18 mouse cellular contexts compared by ENCODE assay signal in genomic region chr16:85092183-85092582, GRCm38 (mm10).
A peak's percentile ranks its signal among the peaks of the same experiment; 100 is the strongest.
DNase-seq lines count a peak whose midpoint lies in the region; ATAC-seq lines count a peak whose summit lies in the region.
"Had no signal": no experiment of that assay in that cellular context is flagged by ENCODE, and none has a peak within 500 bp of the region (broad histone marks: within the 10 kb centered on the region; RNA-seq: fewer than 3 reads in every experiment).

No protein-coding gene starts in this region.

- 62% methylated on average over 1 of the region's 1 CpGs for WGBS in kidney, embryonic 15.5 days
- 44% methylated on average over 1 of the region's 1 CpGs for WGBS in midbrain, embryonic 15.5 days
- 69% methylated on average over 1 of the region's 1 CpGs for WGBS in midbrain, embryonic 11.5 days
- 22% methylated on average over 1 of the region's 1 CpGs for WGBS in forebrain, embryonic 16.5 days

- H3K4me1 ChIP-seq in kidney, embryonic 15.5 days: peaks cover 41% of the 10 kb centered on the region
- H3K4me1 ChIP-seq in midbrain, embryonic 15.5 days: peaks cover 54% of the 10 kb centered on the region
- H3K4me1 ChIP-seq in midbrain, embryonic 11.5 days (ENCODE audit: control insufficient read depth, insufficient read depth, low read length): peaks cover 37% of the 10 kb centered on the region
- peaks cover 75% of the 10 kb centered on the region for H3K4me1 ChIP-seq in forebrain, embryonic 16.5 days (replicated peaks; ENCODE audit: control insufficient read depth, insufficient read depth, low read length)

- no peak overlapping the region for H3K9ac ChIP-seq in kidney, embryonic 15.5 days
- no peak overlapping the region for H3K9ac ChIP-seq in midbrain, embryonic 15.5 days
- H3K9ac ChIP-seq in midbrain, embryonic 11.5 days (ENCODE audit: low read length): no peak overlapping the region
- no peak overlapping the region for H3K9ac ChIP-seq in forebrain, embryonic 16.5 days (replicated peaks; ENCODE audit: low read depth, low read length)
- H3K9ac ChIP-seq: heart, embryonic 12.5 days; limb, embryonic 12.5 days; liver, embryonic 12.5 days had no signal

- ATAC-seq in kidney, embryonic 15.5 days (replicated peaks; ENCODE audit: low FRiP score): 0 out of 2 replicates have a peak, but pooled peaks have one; percentile 1
- ATAC-seq in midbrain, embryonic 15.5 days (replicated peaks): no peak
- no peak for ATAC-seq in midbrain, embryonic 11.5 days (ENCODE audit: low FRiP score)
- ATAC-seq in forebrain, embryonic 16.5 days: no peak
- ATAC-seq: inflammation-experienced regulatory T-cells, adult 6 months; liver, embryonic 12.5 days had no signal

- peak overlapping the region; percentile 70 for H3K27ac ChIP-seq in kidney, embryonic 15.5 days
- 0 out of 2 replicates have a peak overlapping the region, but pooled peaks have one; percentile 22 for H3K27ac ChIP-seq in midbrain, embryonic 15.5 days
- H3K27ac ChIP-seq in midbrain, embryonic 11.5 days (ENCODE audit: low read depth, low read length): no peak overlapping the region
- H3K27ac ChIP-seq in forebrain, embryonic 16.5 days (ENCODE audit: low read length): peak overlapping the region; percentile 78
- H3K27ac ChIP-seq: kidney, postnatal 0 days; limb, embryonic 12.5 days; liver, embryonic 12.5 days had no signal

- no peak overlapping the region for H3K4me2 ChIP-seq in kidney, embryonic 15.5 days
- H3K4me2 ChIP-seq in midbrain, embryonic 15.5 days: no peak overlapping the region
- no peak overlapping the region for H3K4me2 ChIP-seq in midbrain, embryonic 11.5 days
- peak overlapping the region; percentile 20 for H3K4me2 ChIP-seq in forebrain, embryonic 16.5 days (ENCODE audit: low read length)
- H3K4me2 ChIP-seq: limb, embryonic 12.5 days; liver, embryonic 12.5 days had no signal

- peaks cover 11% of the 10 kb centered on the region; the same call in 1 of the 2 replicates for H3K36me3 ChIP-seq in kidney, embryonic 15.5 days
- no peaks in the 10 kb centered on the region for H3K36me3 ChIP-seq in midbrain, embryonic 15.5 days (replicated peaks)
- H3K36me3 ChIP-seq in midbrain, embryonic 11.5 days (ENCODE audit: control insufficient read depth, insufficient read depth, low read length): no peaks in the 10 kb centered on the region
- H3K36me3 ChIP-seq in forebrain, embryonic 16.5 days (ENCODE audit: control insufficient read depth, insufficient read depth): no peaks in the 10 kb centered on the region
- H3K36me3 ChIP-seq: liver, embryonic 12.5 days had no signal

- H3K9me3 ChIP-seq in kidney, embryonic 15.5 days (replicated peaks): no peaks in the 10 kb centered on the region
- no peaks in the 10 kb centered on the region for H3K9me3 ChIP-seq in midbrain, embryonic 15.5 days
- no peaks in the 10 kb centered on the region for H3K9me3 ChIP-seq in midbrain, embryonic 11.5 days (ENCODE audit: control insufficient read depth, low read length)
- H3K9me3 ChIP-seq in forebrain, embryonic 16.5 days (ENCODE audit: control insufficient read depth, low read length): no peaks in the 10 kb centered on the region
- H3K9me3 ChIP-seq: heart, embryonic 12.5 days; limb, embryonic 12.5 days; liver, embryonic 12.5 days had no signal

- DNase-seq in kidney, postnatal 10 days: no peak
- no peak for DNase-seq in midbrain, embryonic 11.5 days (ENCODE audit: low spot score, missing footprints)
- DNase-seq in right cerebral cortex, adult 18-20 months: no peak
- no peak for DNase-seq in left cerebral cortex, adult 11 months (ENCODE audit: low spot score)
- DNase-seq: heart, postnatal 14 days; lung, adult 2 months; lung, postnatal 4 days; right cerebral cortex, postnatal 25 days; thymus, adult 18-20 months had no signal

- no peak overlapping the region for H3K4me3 ChIP-seq in kidney, embryonic 15.5 days (replicated peaks)
- no peak overlapping the region for H3K4me3 ChIP-seq in midbrain, embryonic 15.5 days
- no peak overlapping the region for H3K4me3 ChIP-seq in midbrain, embryonic 11.5 days (ENCODE audit: low read depth, low read length)
- H3K4me3 ChIP-seq in forebrain, embryonic 16.5 days (replicated peaks; ENCODE audit: low read length): no peak overlapping the region
- H3K4me3 ChIP-seq: heart, embryonic 12.5 days; limb, embryonic 12.5 days; liver, embryonic 12.5 days; myocyte had no signal

- no peaks in the 10 kb centered on the region for H3K27me3 ChIP-seq in kidney, embryonic 15.5 days
- H3K27me3 ChIP-seq in midbrain, embryonic 15.5 days (replicated peaks): no peaks in the 10 kb centered on the region
- no peaks in the 10 kb centered on the region for H3K27me3 ChIP-seq in midbrain, embryonic 11.5 days (ENCODE audit: control insufficient read depth, insufficient read depth, low read length)
- H3K27me3 ChIP-seq in forebrain, embryonic 16.5 days (replicated peaks; ENCODE audit: control insufficient read depth, insufficient read depth, low read length): no peaks in the 10 kb centered on the region
- H3K27me3 ChIP-seq: heart, embryonic 12.5 days; limb, embryonic 12.5 days; liver, embryonic 12.5 days had no signal
